Mouse (Mus musculus): ENCODE data around the gene Fgfr2. TPM values are rescaled to one million over a fixed set of nuclear protein-coding genes. Genes with fewer than 3 reads are reported as not detected.

Fgfr2 gene
- polyA plus RNA-seq, 1 experiment from 2014 or later = 24.9 TPM

DNA sequence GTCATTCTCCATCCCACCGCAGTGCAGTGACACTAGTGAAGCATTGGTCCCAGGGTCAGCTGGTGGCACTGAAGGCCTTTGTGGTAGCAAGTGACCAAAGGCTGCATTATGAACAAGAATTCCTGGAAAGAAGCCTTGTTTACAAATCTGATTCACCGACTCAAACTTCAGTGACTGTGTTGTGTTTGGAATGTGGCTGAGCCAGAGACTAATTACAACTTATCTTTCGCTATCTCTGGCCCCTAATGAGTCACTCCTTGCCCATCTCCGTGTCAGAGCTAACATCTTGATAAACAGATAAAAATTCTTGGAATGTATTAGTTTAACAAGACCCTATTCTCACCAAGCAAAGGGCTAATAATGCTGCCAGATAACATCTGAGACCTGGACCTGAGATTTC is 778.5 kb downstream of the Fgfr2 start:
- no peaks in the 10 kb centered on the region for H3K9me3 ChIP-seq (replicated peaks; ENCODE audit: control insufficient read depth, low read length)
- no peak overlapping the region for H3K9ac ChIP-seq (ENCODE audit: low read depth, low read length)
- no peaks in the 10 kb centered on the region for H3K27me3 ChIP-seq (ENCODE audit: control insufficient read depth, insufficient read depth, low read length)
- WGBS (ENCODE audit: insufficient replicate concordance) = 30% methylated on average over 4 of the region's 4 CpGs
- no peak overlapping the region for H3K27ac ChIP-seq (ENCODE audit: low read depth, low read length)
- no peaks in the 10 kb centered on the region for H3K36me3 ChIP-seq (ENCODE audit: control insufficient read depth, insufficient read depth, low read length)
- H3K4me3 ChIP-seq (ENCODE audit: low read depth, low read length) = no peak overlapping the region
- H3K4me2 ChIP-seq = no peak overlapping the region
- ATAC-seq (replicated peaks; ENCODE audit: insufficient number of reproducible peaks, low FRiP score, low TSS enrichment) = no peak
- H3K4me1 ChIP-seq (ENCODE audit: control insufficient read depth, insufficient read depth, low read length) = peaks cover 5% of the 10 kb centered on the region; the same call in 1 of the 2 replicates

GRCm38 (mm10) chr7:132343900-132344299 is 779.2 kb downstream of the Fgfr2 start:
- 59% methylated on average over 2 of the region's 2 CpGs for WGBS (ENCODE audit: insufficient replicate concordance)
- H3K36me3 ChIP-seq (ENCODE audit: control insufficient read depth, insufficient read depth, low read length) = no peaks in the 10 kb centered on the region
- ATAC-seq (replicated peaks; ENCODE audit: insufficient number of reproducible peaks, low FRiP score, low TSS enrichment) = no peak
- H3K27ac ChIP-seq (ENCODE audit: low read depth, low read length) = no peak overlapping the region
- H3K4me3 ChIP-seq (ENCODE audit: low read depth, low read length) = no peak overlapping the region
- no peak overlapping the region for H3K4me2 ChIP-seq
- peaks cover 5% of the 10 kb centered on the region; the same call in 1 of the 2 replicates for H3K4me1 ChIP-seq (ENCODE audit: control insufficient read depth, insufficient read depth, low read length)
- no peak overlapping the region for H3K9ac ChIP-seq (ENCODE audit: low read depth, low read length)
- H3K27me3 ChIP-seq (ENCODE audit: control insufficient read depth, insufficient read depth, low read length) = no peaks in the 10 kb centered on the region
- no peaks in the 10 kb centered on the region for H3K9me3 ChIP-seq (replicated peaks; ENCODE audit: control insufficient read depth, low read length)

DNA sequence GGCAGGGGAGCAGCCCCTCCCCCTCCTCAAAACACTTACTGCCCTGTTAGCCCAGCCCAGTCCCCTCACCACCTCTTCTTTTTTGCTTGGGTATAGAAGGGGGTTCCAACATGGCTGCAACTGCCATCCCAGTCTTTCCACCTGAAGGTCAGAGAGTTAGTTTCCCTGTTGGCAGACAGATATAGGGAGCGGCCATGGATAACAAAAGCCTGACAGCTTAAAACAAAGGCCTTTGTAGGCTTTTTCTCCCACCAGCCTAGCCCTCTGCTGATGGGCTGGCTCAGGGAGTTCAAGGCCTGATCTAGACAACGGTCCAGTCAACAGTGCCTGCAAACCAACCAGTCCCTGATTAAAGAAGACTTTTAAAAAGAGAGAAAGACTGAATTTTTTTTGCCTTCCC is 780.0 kb downstream of the Fgfr2 start:
- Histone ChIP-seq H3K9me3 (replicated peaks; ENCODE audit: control insufficient read depth, low read length) (no peaks in the 10 kb centered on the region), H3K9ac (ENCODE audit: low read depth, low read length) (no peak overlapping the region), H3K27ac (ENCODE audit: low read depth, low read length) (no peak overlapping the region), H3K4me1 (ENCODE audit: control insufficient read depth, insufficient read depth, low read length) (peaks cover 7% of the 10 kb centered on the region), H3K27me3 (ENCODE audit: control insufficient read depth, insufficient read depth, low read length) (no peaks in the 10 kb centered on the region), H3K4me2 (no peak overlapping the region), H3K36me3 (ENCODE audit: control insufficient read depth, insufficient read depth, low read length) (no peaks in the 10 kb centered on the region), H3K4me3 (ENCODE audit: low read depth, low read length) (no peak overlapping the region)
- ATAC-seq (replicated peaks; ENCODE audit: insufficient number of reproducible peaks, low FRiP score, low TSS enrichment) = no peak
- WGBS (ENCODE audit: insufficient replicate concordance) = 74% methylated on average over 2 of the region's 2 CpGs

- Histone ChIP-seq H3K9me3 (replicated peaks; ENCODE audit: control insufficient read depth, low read length) (no peaks in the 10 kb centered on the region), H3K36me3 (ENCODE audit: control insufficient read depth, insufficient read depth, low read length) (no peaks in the 10 kb centered on the region), H3K27ac (ENCODE audit: low read depth, low read length) (peak overlapping the region; percentile 67), H3K4me3 (ENCODE audit: low read depth, low read length) (no peak overlapping the region), H3K27me3 (ENCODE audit: control insufficient read depth, insufficient read depth, low read length) (no peaks in the 10 kb centered on the region), H3K4me2 (no peak overlapping the region), H3K9ac (ENCODE audit: low read depth, low read length) (no peak overlapping the region), H3K4me1 (ENCODE audit: control insufficient read depth, insufficient read depth, low read length) (peaks cover 9% of the 10 kb centered on the region)
- WGBS (ENCODE audit: insufficient replicate concordance) = 54% methylated on average over 14 of the region's 14 CpGs
- no peak for ATAC-seq (replicated peaks; ENCODE audit: insufficient number of reproducible peaks, low FRiP score, low TSS enrichment)
Measured at GRCm38 (mm10) chr7:132339041-132339839, 783.9 kb downstream of the Fgfr2 start.

DNA sequence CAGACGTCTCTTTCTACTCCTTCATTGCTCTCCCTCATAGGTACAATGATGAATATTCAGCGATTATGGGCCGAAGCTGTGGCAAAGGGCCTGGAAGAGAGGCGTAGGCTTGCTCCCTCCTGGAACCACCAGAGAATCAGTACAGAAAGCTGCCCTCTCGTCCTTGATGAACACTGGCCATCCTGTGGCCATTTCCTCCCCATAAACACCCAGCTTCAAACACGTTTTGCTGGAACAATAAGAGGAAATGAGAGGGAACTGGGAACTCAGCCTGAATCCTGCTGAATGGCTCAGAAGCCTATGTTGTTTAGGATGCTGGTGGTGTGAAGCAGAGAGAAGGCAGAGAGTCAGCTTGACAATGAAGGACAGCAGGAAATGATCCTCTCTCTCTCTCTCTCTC is 784.8 kb downstream of the Fgfr2 start:
- Histone ChIP-seq H3K4me3 (ENCODE audit: low read depth, low read length) (no peak overlapping the region), H3K27me3 (ENCODE audit: control insufficient read depth, insufficient read depth, low read length) (no peaks in the 10 kb centered on the region), H3K9ac (ENCODE audit: low read depth, low read length) (no peak overlapping the region), H3K4me2 (no peak overlapping the region), H3K4me1 (ENCODE audit: control insufficient read depth, insufficient read depth, low read length) (peaks cover 9% of the 10 kb centered on the region), H3K36me3 (ENCODE audit: control insufficient read depth, insufficient read depth, low read length) (no peaks in the 10 kb centered on the region), H3K27ac (ENCODE audit: low read depth, low read length) (peak overlapping the region; percentile 67; the same call in 1 of the 2 replicates), H3K9me3 (replicated peaks; ENCODE audit: control insufficient read depth, low read length) (no peaks in the 10 kb centered on the region)
- 50% methylated on average over 6 of the region's 6 CpGs for WGBS (ENCODE audit: insufficient replicate concordance)
- ATAC-seq (replicated peaks; ENCODE audit: insufficient number of reproducible peaks, low FRiP score, low TSS enrichment) = no peak

GRCm38 (mm10) chr7:132337268-132337917 is 785.8 kb downstream of the Fgfr2 start:
- 81% methylated on average over 11 of the region's 11 CpGs for WGBS (ENCODE audit: insufficient replicate concordance)
- Histone ChIP-seq H3K4me3 (ENCODE audit: low read depth, low read length) (no peak overlapping the region), H3K4me2 (no peak overlapping the region), H3K9ac (ENCODE audit: low read depth, low read length) (no peak overlapping the region), H3K27me3 (ENCODE audit: control insufficient read depth, insufficient read depth, low read length) (no peaks in the 10 kb centered on the region), H3K4me1 (ENCODE audit: control insufficient read depth, insufficient read depth, low read length) (peaks cover 9% of the 10 kb centered on the region), H3K9me3 (replicated peaks; ENCODE audit: control insufficient read depth, low read length) (no peaks in the 10 kb centered on the region), H3K36me3 (ENCODE audit: control insufficient read depth, insufficient read depth, low read length) (no peaks in the 10 kb centered on the region), H3K27ac (ENCODE audit: low read depth, low read length) (no peak overlapping the region)
- ATAC-seq (replicated peaks; ENCODE audit: insufficient number of reproducible peaks, low FRiP score, low TSS enrichment) = no peak

DNA sequence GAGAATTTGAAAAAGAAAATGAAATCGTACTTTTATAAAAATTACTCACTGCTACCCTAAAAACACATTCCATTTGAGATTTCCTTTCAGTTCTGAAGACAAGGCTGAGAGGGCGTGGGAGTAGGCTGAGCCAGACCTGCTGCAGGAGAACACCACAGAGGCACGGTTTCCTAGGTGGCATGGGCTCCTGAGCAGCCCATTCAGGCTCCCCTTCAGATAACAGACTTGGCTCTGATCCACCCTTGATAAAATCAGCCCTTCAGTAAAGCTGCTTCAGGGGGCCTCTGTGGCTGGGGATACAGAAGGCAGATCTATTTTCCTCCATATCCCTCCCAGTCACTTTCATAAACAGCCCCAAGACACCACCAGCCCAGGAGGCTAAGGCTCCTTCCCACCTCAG is 786.4 kb downstream of the Fgfr2 start:
- no peak overlapping the region for H3K4me2 ChIP-seq
- no peak for ATAC-seq (replicated peaks; ENCODE audit: insufficient number of reproducible peaks, low FRiP score, low TSS enrichment)
- H3K4me1 ChIP-seq (ENCODE audit: control insufficient read depth, insufficient read depth, low read length) = peaks cover 9% of the 10 kb centered on the region
- no peaks in the 10 kb centered on the region for H3K36me3 ChIP-seq (ENCODE audit: control insufficient read depth, insufficient read depth, low read length)
- H3K27me3 ChIP-seq (ENCODE audit: control insufficient read depth, insufficient read depth, low read length) = no peaks in the 10 kb centered on the region
- WGBS (ENCODE audit: insufficient replicate concordance) = 50% methylated on average over 3 of the region's 3 CpGs
- no peak overlapping the region for H3K4me3 ChIP-seq (ENCODE audit: low read depth, low read length)
- H3K27ac ChIP-seq (ENCODE audit: low read depth, low read length) = no peak overlapping the region
- H3K9me3 ChIP-seq (replicated peaks; ENCODE audit: control insufficient read depth, low read length) = no peaks in the 10 kb centered on the region
- H3K9ac ChIP-seq (ENCODE audit: low read depth, low read length) = no peak overlapping the region

- no peak overlapping the region for H3K27ac ChIP-seq (ENCODE audit: low read depth, low read length)
- WGBS (ENCODE audit: insufficient replicate concordance) = 84% methylated on average over 4 of the region's 4 CpGs
- ATAC-seq (replicated peaks; ENCODE audit: insufficient number of reproducible peaks, low FRiP score, low TSS enrichment) = no peak
- peaks cover 9% of the 10 kb centered on the region for H3K4me1 ChIP-seq (ENCODE audit: control insufficient read depth, insufficient read depth, low read length)
- no peak overlapping the region for H3K4me2 ChIP-seq
- no peaks in the 10 kb centered on the region for H3K27me3 ChIP-seq (ENCODE audit: control insufficient read depth, insufficient read depth, low read length)
- no peaks in the 10 kb centered on the region for H3K36me3 ChIP-seq (ENCODE audit: control insufficient read depth, insufficient read depth, low read length)
- no peak overlapping the region for H3K9ac ChIP-seq (ENCODE audit: low read depth, low read length)
- no peaks in the 10 kb centered on the region for H3K9me3 ChIP-seq (replicated peaks; ENCODE audit: control insufficient read depth, low read length)
- H3K4me3 ChIP-seq (ENCODE audit: low read depth, low read length) = no peak overlapping the region
Measured at GRCm38 (mm10) chr7:132335367-132335766, 787.8 kb downstream of the Fgfr2 start.

Data from heart, embryonic 11.5 days (tissue).